Mouse (Mus musculus) embryo, embryonic 10.5 days (tissue): ENCODE measurements around the gene Bag6.
A peak's percentile ranks its signal among the peaks of the same experiment; 100 is the strongest.

Experiments used
- DNase-seq: peaks from one replicate; pipeline ENCODE4 v3.0.0-alpha.2; 2015; ENCODE audit warnings: low spot score

The Bag6 gene

GRCm38 (mm10) chr17:35167794-35168193, 32.8 kb downstream of the Bag6 start:
- DNase-seq, result no peak

- DNase-seq, result peak; percentile 87
These were observed 33.7 kb downstream of the Bag6 start for GRCm38 (mm10) chr17:35168541-35169207.

DNA sequence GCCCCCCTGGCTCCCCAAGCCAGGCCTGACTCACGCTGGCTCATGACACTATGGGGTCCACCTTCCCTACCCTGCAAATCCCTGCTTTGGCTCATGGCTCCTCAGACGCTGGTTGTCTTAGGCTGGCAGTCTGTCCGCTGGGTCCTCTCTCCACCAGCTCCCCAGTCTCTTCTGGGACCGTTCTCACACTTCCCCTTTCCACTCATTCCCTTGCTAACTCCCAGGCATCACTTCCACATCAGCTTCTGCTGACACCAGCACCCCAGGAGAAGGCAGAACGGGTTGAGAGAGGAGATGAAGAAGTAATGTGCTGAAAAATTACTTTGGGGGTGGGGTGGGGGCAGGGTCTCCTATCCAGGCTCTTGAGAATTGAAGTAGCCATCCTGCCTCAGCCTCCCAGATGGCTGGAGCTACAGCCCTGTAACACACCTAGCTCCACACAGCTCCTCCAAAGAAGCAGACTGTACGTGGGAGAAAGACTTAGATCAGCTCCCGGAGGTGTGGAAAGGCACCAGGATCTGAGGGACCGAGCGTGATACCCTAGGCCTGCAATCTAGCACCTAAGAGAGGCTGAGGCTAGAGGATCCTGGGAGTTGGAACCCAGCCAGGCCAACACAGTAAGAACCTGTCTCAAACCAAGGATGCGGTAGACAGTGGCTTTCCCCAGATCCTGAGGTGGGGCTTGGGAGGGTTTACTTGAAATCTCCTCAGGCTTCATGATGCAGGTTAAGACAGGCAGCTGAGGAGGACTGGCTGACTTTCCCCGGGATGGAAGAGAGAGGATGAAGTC, 37.7 kb downstream of the Bag6 start:
- no peak for DNase-seq

GRCm38 (mm10) chr17:35173329-35173728, 38.4 kb downstream of the Bag6 start:
- no peak for DNase-seq

DNA sequence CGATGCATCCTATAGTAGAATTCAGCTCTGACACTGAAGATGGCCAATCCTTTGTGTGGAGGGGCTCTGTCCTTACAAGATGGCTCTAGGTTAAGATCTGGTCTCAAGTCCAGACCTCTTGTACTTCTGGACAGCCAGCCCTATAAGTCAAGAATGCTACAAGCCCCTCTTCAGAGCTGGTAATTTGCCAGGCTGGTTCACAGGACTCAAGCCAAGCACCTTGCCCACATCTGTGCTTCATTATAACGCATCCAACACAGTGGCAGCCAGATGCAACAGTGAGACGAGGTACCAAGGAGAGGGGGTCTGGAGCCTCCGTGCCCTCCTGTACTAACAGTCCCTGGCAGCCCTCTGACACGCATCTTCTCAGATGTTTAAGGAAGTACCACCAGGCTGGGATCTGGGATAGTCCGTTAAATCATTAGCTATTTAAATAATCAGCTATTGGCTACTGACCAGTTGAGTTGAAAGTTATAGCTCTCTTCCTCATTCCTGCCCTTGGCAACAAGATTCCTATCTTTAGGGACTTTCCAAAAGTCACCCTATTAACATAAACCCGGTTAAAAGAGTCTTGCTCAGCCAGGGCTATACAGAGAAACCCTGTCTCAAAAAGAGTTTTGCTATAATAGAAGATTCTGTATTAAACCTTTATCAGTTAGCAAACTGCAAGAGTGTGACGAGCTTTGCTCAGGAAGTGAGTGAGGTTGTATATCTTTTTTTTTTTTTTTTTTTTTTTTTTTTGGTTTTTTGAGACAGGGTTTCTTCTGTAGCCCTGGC, 39.4 kb downstream of the Bag6 start:
- DNase-seq, result no peak

DNA sequence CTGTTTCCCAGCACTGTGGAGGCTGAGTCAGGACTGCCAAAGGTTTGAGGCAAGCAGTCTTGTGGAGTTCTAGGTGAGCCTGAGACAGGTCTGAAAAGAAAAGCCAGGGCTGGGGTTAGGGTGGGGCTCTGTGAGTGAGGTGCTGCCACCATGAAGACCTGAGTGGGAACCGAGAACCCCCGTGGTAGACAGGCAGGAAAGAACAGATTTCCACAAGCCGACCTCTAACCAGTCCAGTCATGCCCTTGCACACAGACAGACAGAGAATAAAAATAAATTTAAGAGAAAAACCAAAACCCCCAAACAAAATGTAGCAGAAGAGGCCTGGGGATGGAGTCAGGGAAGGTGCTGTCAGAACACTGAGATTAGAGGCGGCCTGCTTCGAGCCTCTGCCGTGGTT, 40.4 kb downstream of the Bag6 start:
- DNase-seq, result no peak

DNA sequence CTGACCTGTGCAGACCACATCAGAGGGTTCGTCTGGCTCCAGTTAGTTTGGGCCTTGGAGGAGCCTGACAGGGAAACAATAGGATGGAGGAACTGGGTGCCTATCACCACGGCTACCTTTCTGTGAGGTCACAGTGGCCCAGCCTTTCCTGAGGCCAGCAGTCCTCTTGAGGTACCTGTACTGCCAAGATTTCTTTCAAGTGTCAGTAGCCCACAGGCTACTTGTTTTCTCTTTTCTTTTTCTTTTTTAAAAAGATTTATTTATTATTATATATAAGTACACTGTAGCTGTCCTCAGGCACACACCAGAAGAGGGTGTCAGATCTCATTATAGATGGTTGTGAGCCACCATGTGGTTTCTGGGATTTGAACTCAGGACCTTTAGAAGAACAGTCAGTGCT, 41.0 kb downstream of the Bag6 start, which contains the start of gene Aif1:
Gene Aif1 (minus strand): TSS at position 101 of the 400 bp plus-strand sequence.
- no peak for DNase-seq

DNA sequence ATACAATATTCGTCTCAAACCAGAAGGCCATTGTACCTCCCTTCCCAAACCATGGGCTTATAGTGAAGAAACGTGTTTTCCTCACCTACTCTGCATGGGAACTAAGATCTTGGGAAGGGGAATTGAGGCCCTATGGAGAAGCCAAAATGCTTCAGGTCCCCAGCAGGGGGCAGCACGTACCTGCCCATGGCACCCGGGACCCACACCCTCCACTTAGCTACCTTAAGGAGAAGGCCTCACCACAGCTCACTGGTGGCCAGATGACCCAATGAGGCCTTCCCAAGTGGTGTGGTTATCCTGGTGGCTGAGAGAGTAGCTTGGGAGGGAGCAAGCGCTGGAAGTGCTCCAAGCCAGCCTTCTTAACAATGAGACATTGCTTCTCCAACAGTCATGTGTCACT, 43.5 kb downstream of the Bag6 start:
- DNase-seq, result peak; percentile 81

DNA sequence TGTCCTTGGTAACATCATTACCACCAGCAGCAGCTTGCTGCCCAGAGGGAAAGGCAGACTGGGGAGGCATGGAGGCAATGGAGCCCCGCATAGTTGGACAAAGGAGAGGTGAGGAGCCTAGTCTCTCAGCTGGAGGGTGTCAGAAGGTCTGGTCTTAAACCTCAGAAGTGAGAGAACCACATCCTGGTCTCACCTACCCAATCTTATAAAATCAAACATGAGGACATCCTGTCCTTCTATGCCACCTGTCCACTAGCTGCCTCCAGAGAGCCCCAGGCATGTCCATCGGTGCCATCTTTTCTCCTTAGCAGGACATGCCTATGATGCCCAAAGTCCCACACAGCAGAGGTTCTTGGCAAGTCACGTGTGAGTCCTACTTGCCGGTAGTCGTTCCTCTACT, 45.1 kb downstream of the Bag6 start:
- no peak for DNase-seq

- DNase-seq, result peak; percentile 88
These were observed 50.9 kb downstream of the Bag6 start for GRCm38 (mm10) chr17:35185639-35186611.

DNA sequence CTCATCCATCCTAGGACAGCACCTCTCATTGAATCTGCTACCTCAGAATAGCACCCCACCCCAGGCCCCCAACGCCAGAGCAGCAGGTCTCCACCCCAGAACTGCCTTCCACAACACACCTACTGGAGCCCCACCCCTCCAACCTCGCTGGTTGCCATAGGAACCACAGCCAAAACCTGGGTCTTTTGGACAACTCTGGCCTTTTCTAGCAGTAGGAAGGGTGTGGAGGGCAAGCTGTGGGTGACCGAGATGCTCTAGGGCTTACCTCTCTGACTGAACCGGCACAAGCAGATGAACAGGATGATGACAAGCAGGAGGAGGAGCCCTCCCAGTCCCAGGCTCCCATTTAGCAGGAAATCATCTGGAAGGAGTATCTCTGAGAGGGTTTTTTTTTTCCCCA, 51.7 kb downstream of the Bag6 start:
- peak; percentile 68 for DNase-seq

DNA sequence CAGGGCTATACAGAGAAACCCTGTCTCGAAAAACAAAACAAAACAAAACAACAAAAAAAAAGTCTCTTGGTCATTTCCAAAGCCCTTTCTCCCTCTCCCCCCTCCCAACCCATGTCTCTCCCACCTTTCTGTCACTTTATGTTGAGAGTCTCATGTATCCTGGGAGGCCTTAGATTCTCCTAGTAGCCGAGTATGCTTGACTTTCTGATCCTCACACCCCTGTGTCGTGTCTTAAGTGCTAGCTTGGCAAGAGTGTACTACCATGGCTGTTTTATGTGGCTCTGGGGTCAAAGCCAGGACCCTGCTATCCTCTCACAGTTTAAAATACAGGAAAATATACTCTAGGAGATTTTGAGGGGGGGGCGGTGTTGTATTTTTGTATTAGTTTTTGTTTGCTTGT, 52.4 kb downstream of the Bag6 start:
- no peak for DNase-seq

DNA sequence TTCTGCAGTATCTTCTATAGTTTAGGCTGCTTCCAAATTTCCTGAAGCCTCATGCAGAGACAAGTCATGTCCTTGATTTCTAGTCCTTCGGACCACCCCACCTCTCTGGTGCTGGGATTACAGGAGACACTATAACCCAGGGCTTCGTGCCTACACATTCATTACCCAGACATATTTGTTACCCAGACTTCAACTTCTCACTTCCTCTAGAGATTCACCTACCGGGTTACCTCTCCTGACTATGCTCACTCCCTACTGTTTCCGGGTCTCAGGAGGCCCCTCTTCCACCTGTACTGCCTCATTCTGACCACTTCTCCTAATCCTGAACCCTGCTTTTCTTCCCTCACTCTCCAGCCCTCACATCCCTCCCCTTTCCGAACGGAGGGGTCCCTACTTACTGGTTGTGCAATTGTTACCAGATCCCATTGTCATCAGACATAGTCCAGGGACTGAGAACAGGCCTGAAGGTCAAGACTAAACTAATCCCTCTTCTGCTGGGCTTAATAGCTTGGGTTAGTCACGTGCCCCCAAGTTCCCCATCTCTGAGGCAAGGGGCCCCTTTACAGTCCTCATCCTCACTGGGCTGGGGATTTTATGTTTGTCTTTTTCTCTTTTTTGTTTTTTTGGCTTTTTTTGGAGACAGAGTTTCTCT, 53.1 kb downstream of the Bag6 start, which contains the start of gene Lst1:
Gene Lst1 (minus strand): TSS at position 481 of the 652 bp plus-strand sequence.
- DNase-seq, result no peak

DNA sequence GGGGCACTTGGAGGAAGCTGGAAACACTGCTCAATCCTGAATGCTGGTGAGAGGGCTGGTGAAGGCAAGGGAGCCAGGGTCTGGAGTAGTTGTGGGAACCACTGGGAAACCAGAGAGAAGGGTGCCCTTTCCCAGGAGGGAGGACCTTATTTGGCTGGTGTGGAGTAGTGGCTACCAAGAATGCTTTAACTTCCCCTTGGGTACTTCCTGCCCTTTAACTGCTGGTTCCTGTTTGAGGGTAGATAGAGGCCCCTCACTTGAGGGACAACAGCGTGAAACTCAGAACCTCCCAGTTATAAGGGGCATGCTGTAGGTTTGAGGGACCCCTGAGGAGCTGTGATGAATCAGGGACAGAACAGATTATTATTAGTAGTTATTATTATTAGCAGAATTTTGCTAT, 54.2 kb downstream of the Bag6 start:
- no peak for DNase-seq

DNA sequence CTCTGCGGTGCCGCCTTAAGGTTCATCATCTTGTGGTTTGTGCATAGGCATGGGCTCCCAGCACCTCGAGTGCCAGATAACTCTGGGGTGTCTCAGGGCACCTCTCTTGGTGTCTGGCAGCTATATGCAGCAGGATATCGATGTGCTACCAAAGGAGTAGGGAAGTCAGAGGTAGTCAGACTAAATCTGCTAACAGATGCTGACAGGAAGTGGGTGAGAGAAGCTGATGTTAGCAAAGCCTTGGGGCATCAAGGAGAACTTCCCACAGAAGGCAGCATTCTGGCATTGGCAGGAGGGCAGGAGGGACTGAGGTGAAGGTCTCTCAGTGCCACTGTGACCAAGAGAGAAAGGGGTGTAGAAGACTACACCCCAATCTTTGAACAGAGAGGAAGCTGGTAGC, 55.1 kb downstream of the Bag6 start:
- DNase-seq, result no peak

GRCm38 (mm10) chr17:35191723-35192122, 56.7 kb downstream of the Bag6 start:
- no peak for DNase-seq

GRCm38 (mm10) chr17:35192924-35193323, 57.9 kb downstream of the Bag6 start:
- DNase-seq, result no peak

- no peak for DNase-seq
These were observed 59.2 kb downstream of the Bag6 start, which contains the start of gene Ltb for GRCm38 (mm10) chr17:35193881-35194843. Gene Ltb, plus strand, starts transcription at chr17:35194439.

- DNase-seq, result no peak
These were observed 60.1 kb downstream of the Bag6 start for GRCm38 (mm10) chr17:35194844-35195630.
